Mouse (Mus musculus) cerebellum, adult (tissue): ENCODE measurements at regions not wholly inside any gene's neighbourhood (a gene's known extent, or its start where the extent isn't known, plus 50 kb on each side); places are given as distances from the start of the nearest gene placed in this dataset.

Experiments
- ATAC-seq: cut with Nextera tagmentation; 2 replicates; pipeline ENCODE4 v1.9.2; 2017; ENCODE audit warnings: mild to moderate bottlenecking, moderate library complexity, mixed read lengths; ENCODE audit not compliant: insufficient number of reproducible peaks, low FRiP score, low TSS enrichment

GRCm38 (mm10) chr2:172690931-172691651 is 141.7 kb downstream of the Tfap2c start:
- ATAC-seq = no peak

GRCm38 (mm10) chr2:172698961-172699360 is 149.6 kb downstream of the Tfap2c start:
- no peak for ATAC-seq

- ATAC-seq = no peak
These were observed 150.3 kb downstream of the Tfap2c start for GRCm38 (mm10) chr2:172699654-172700053.

- no peak for ATAC-seq
These were observed 161.2 kb downstream of the Tfap2c start for GRCm38 (mm10) chr2:172710641-172711040.

GRCm38 (mm10) chr2:172726701-172727100 is 177.3 kb downstream of the Tfap2c start:
- no peak for ATAC-seq

- no peak for ATAC-seq
These were observed 178.2 kb downstream of the Tfap2c start for GRCm38 (mm10) chr2:172727576-172727975.

GRCm38 (mm10) chr2:172728240-172728821 is 178.9 kb downstream of the Tfap2c start:
- no peak for ATAC-seq

- ATAC-seq = no peak
These were observed 179.8 kb downstream of the Tfap2c start for GRCm38 (mm10) chr2:172729151-172729550.

GRCm38 (mm10) chr2:172729741-172730140 is 180.3 kb downstream of the Tfap2c start:
- no peak for ATAC-seq

GRCm38 (mm10) chr2:172731408-172731807 is 182.0 kb downstream of the Tfap2c start:
- no peak for ATAC-seq

GRCm38 (mm10) chr2:172732453-172733210 is 183.2 kb downstream of the Tfap2c start:
- no peak for ATAC-seq

GRCm38 (mm10) chr2:172733403-172733995 is 184.1 kb downstream of the Tfap2c start:
- ATAC-seq = no peak

- ATAC-seq = no peak
These were observed 186.2 kb downstream of the Tfap2c start for GRCm38 (mm10) chr2:172735621-172736020.

- no peak; the same call in 1 of the 2 replicates for ATAC-seq
These were observed 189.7 kb downstream of the Tfap2c start for GRCm38 (mm10) chr2:172739041-172739491.

- no peak for ATAC-seq
These were observed 190.1 kb downstream of the Tfap2c start for GRCm38 (mm10) chr2:172739529-172739928.

GRCm38 (mm10) chr2:172751364-172751763 is 188.8 kb downstream of the Bmp7 start:
- ATAC-seq = no peak

- no peak for ATAC-seq
These were observed 184.2 kb downstream of the Bmp7 start for GRCm38 (mm10) chr2:172755686-172756471.

GRCm38 (mm10) chr2:172756472-172756860 is 183.7 kb downstream of the Bmp7 start:
- ATAC-seq = no peak

GRCm38 (mm10) chr2:172758497-172758896 is 181.6 kb downstream of the Bmp7 start:
- no peak for ATAC-seq

GRCm38 (mm10) chr2:172765260-172765659 is 174.9 kb downstream of the Bmp7 start:
- ATAC-seq = no peak
